Mouse (Mus musculus): Measurements from ENCODE around the gene Utrn. TPM values are rescaled to one million over a fixed set of nuclear protein-coding genes. Genes with fewer than 3 reads are reported as not detected.

Gene Utrn
- total and polyA plus RNA-seq, 3 experiments: 0.31 to 1.1 (median 0.67) TPM

DNA sequence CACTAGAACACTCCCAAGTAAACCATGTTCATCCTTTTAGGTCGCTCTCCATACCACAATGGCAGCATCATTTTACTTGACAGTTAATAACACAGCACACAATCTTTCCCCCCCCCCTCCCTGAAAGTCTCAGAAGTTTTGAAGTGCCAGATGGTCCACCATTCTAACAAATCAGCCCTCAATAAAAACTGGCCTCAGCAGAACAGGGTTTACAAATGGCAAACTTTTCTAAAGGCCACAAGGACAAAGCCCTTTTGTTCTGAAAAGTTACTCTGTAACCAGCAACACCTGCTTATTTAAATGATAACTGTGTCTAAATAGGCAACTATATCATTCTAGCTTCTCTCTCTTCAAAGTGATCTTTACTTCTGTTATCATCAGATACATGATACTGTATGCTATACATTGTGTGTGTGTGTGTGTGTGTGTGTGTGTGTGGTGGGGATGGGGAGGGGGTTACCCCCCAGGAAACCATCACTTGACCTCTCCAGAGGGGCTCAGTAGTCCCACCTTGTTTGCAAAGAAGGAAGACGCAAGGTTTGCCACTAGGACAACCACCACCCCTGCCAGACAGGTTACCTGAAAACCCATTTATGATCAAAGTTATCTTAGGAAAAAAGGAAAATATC lies 315.0 kb downstream of the Utrn start:
- Histone ChIP-seq H3K79me2 (replicated peaks; ENCODE audit: control insufficient read depth, extremely low read depth, insufficient read depth, poor library complexity, severe bottlenecking) (no peaks in the 10 kb centered on the region), H3K9ac (ENCODE audit: insufficient read depth, low read depth) (no peak overlapping the region), H3K27ac (ENCODE audit: insufficient read depth, low read depth) (no peak overlapping the region), H3K36me3 (replicated peaks in 1 of 2; ENCODE audit: control insufficient read depth in 1 of 2, insufficient read depth in 1 of 2, low read length in 1 of 2) (no peaks in the 10 kb centered on the region), H3K9me3 (replicated peaks; ENCODE audit: low read length) (no peaks in the 10 kb centered on the region), H3K4me3 (replicated peaks in 1 of 3; ENCODE audit: low read depth in 2 of 3, low read length in 2 of 3, poor library complexity in 1 of 3) (no peak overlapping the region), H3K27me3 (replicated peaks) (no peaks in the 10 kb centered on the region), H3K4me1 (ENCODE audit: control insufficient read depth in 1 of 2, insufficient read depth in 2 of 2) (no peaks in the 10 kb centered on the region), H3K4me2 (ENCODE audit: insufficient read depth, low read depth, poor library complexity, severe bottlenecking) (no peak overlapping the region)
- DNase-seq (ENCODE audit: extremely low read depth): no peak
- TF ChIP-seq ZMIZ1 (IDR thresholded peaks at IDR 0.05; ENCODE audit: low read depth, low read length) (no peak), CTCF (conservative IDR thresholded peaks at IDR 0.05 in 1 of 2, IDR thresholded peaks at IDR 0.05 in 1 of 2; ENCODE audit: low read depth in 2 of 2, low read length in 2 of 2) (no peak), GABPA (IDR thresholded peaks at IDR 0.05; ENCODE audit: insufficient replicate concordance, low read depth, low read length) (no peak), HCFC1 (IDR thresholded peaks at IDR 0.05; ENCODE audit: low read depth, low read length) (no peak), CHD2 (IDR thresholded peaks at IDR 0.05; ENCODE audit: low read length) (no peak), MAZ (IDR thresholded peaks at IDR 0.05; ENCODE audit: low read depth, low read length) (no peak), JUN (IDR thresholded peaks at IDR 0.05; ENCODE audit: insufficient read depth, low read depth, low read length) (no peak), ZC3H11A (IDR thresholded peaks at IDR 0.05; ENCODE audit: low read depth, low read length) (no peak), E2F4 (IDR thresholded peaks at IDR 0.05; ENCODE audit: insufficient replicate concordance, low read depth, low read length) (no peak)
- dilution Hi-C loops (cut with MboI; ENCODE audit: extremely low pct_ligation_motif_present, extremely low pct_unique_long_range_greater_than_20kb, low sequenced_read_pairs) (no loop called here), in situ Hi-C loops (cut with MboI; ENCODE audit: low pct_ligation_motif_present, low pct_unique_long_range_greater_than_20kb, low sequenced_read_pairs) (no loop called here)

DNA sequence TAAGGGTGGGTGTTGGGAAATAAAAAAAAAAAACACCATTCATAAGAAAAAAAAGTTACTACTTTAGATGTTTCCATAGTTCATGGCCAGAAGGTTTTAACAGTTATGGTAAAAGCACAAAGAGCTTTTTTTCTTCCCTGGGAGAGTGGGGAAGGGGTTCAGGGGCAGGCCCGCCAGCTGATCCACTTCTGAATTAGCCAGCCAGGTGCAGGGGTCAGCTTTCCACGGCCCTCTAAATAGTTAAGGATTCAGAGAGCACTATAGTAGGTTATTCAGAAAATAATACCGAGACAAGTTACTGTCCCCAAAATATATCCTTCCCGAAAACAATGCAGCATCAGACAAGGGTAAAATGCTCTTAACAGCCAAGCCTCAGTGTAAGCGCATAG lies 316.3 kb downstream of the Utrn start:
- Histone ChIP-seq H3K36me3 (replicated peaks in 1 of 2; ENCODE audit: control insufficient read depth in 1 of 2, insufficient read depth in 1 of 2, low read length in 1 of 2) (no peaks in the 10 kb centered on the region), H3K4me2 (ENCODE audit: insufficient read depth, low read depth, poor library complexity, severe bottlenecking) (no peak overlapping the region), H3K9me3 (replicated peaks; ENCODE audit: low read length) (no peaks in the 10 kb centered on the region), H3K4me3 (replicated peaks in 1 of 3; ENCODE audit: low read depth in 2 of 3, low read length in 2 of 3, poor library complexity in 1 of 3) (no peak overlapping the region), H3K27ac (ENCODE audit: insufficient read depth, low read depth) (no peak overlapping the region), H3K9ac (ENCODE audit: insufficient read depth, low read depth) (no peak overlapping the region), H3K4me1 (ENCODE audit: control insufficient read depth in 1 of 2, insufficient read depth in 2 of 2) (no peaks in the 10 kb centered on the region), H3K27me3 (replicated peaks) (no peaks in the 10 kb centered on the region), H3K79me2 (replicated peaks; ENCODE audit: control insufficient read depth, extremely low read depth, insufficient read depth, poor library complexity, severe bottlenecking) (no peaks in the 10 kb centered on the region)
- in situ Hi-C loops (cut with MboI; ENCODE audit: low pct_ligation_motif_present, low pct_unique_long_range_greater_than_20kb, low sequenced_read_pairs) (no loop called here), dilution Hi-C loops (cut with MboI; ENCODE audit: extremely low pct_ligation_motif_present, extremely low pct_unique_long_range_greater_than_20kb, low sequenced_read_pairs) (no loop called here)
- no peak for TF ChIP-seq POLR2AphosphoS2 (IDR thresholded peaks at IDR 0.05; ENCODE audit: low read depth, low read length)
- TF ChIP-seq NRF1 (IDR thresholded peaks at IDR 0.05; ENCODE audit: low read depth, low read length): no peak
- TF ChIP-seq USF1 (IDR thresholded peaks at IDR 0.05; ENCODE audit: low read depth, low read length): no peak
- no peak for TF ChIP-seq NELFE (IDR thresholded peaks at IDR 0.05; ENCODE audit: low read depth, low read length)
- no peak for TF ChIP-seq BHLHE40 (IDR thresholded peaks at IDR 0.05; ENCODE audit: low read depth, low read length)
- TF ChIP-seq E2F4 (IDR thresholded peaks at IDR 0.05; ENCODE audit: insufficient replicate concordance, low read depth, low read length): no peak
- TF ChIP-seq JUN (IDR thresholded peaks at IDR 0.05; ENCODE audit: insufficient read depth, low read depth, low read length): no peak
- TF ChIP-seq POLR2A (IDR thresholded peaks at IDR 0.05; ENCODE audit: low read depth, low read length): no peak
- TF ChIP-seq EP300 (IDR thresholded peaks at IDR 0.05; ENCODE audit: low read length): no peak
- TF ChIP-seq MXI1 (IDR thresholded peaks at IDR 0.05; ENCODE audit: low read depth, low read length): no peak
- TF ChIP-seq MEF2A (IDR thresholded peaks at IDR 0.05; ENCODE audit: borderline replicate concordance, low read depth, low read length): no peak
- TF ChIP-seq MAX (IDR thresholded peaks at IDR 0.05; ENCODE audit: low read length): no peak
- no peak for TF ChIP-seq ZNF384 (IDR thresholded peaks at IDR 0.05; ENCODE audit: low read depth, low read length)
- no peak for DNase-seq (ENCODE audit: extremely low read depth)
